Comparison of ENCODE assay signal across 9 mouse cellular contexts in the genomic region with DNA sequence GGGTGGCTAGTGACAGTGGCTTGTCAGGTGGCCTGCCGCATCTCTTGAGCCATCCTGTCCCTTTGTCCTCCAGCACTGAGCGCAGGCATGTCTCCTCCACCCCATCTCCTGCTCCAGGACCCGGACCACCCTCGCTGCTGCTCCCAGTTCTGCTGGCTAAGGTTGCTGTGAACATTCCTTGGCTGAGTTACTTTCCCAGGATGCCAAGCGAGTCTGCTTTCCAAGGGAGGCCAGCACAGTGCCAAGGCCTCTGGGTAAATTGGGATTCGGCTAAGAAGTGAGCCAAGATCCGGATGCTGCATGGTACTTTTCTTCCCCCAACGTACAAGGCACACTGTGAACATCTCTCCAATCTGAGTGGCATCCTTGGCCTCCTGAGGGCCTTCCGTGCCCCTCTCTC.
A peak's percentile ranks its signal among the peaks of the same experiment; 100 is the strongest.
DNase-seq lines count a peak whose midpoint lies in the region; ATAC-seq and TF ChIP-seq lines count a peak whose summit lies in the region.
"Had no signal": no experiment of that assay in that cellular context is flagged by ENCODE, and none has a peak within 500 bp of the region (broad histone marks: within the 10 kb centered on the region; RNA-seq: fewer than 3 reads in every experiment).

No protein-coding gene starts in this region.

- no peak overlapping the region for H3K4me3 ChIP-seq in hindbrain, postnatal 0 days (ENCODE audit: low read length)
- no peak overlapping the region for H3K4me3 ChIP-seq in hindbrain, embryonic 14.5 days (replicated peaks; ENCODE audit: low read length)
- H3K4me3 ChIP-seq: gastrocnemius, adult 2 months had no signal

- H3K4me2 ChIP-seq in hindbrain, postnatal 0 days (ENCODE audit: low read depth, low read length) = no peak overlapping the region
- H3K4me2 ChIP-seq in hindbrain, embryonic 14.5 days (replicated peaks) = no peak overlapping the region

- 64% methylated on average over 9 of the region's 9 CpGs for WGBS in hindbrain, postnatal 0 days
- WGBS in hindbrain, embryonic 14.5 days = 82% methylated on average over 9 of the region's 9 CpGs

- intact Hi-C loops in heart, postnatal 36 days (cut with DNase I) = no loop called here

- H3K27me3 ChIP-seq in hindbrain, postnatal 0 days (ENCODE audit: insufficient read depth, low read length) = no peaks in the 10 kb centered on the region; the same call in 1 of the 2 replicates
- 0 out of 2 replicates have a peak, but pooled peaks cover 3% of the 10 kb centered on the region for H3K27me3 ChIP-seq in hindbrain, embryonic 14.5 days (ENCODE audit: control insufficient read depth, insufficient read depth, low read length)

- ATAC-seq in hindbrain, postnatal 0 days = peak; percentile 41; the same call in 1 of the 2 replicates
- no peak for ATAC-seq in hindbrain, embryonic 14.5 days (ENCODE audit: low FRiP score)
- ATAC-seq in megakaryocyte progenitor cell, adult 5-6 weeks (replicated peaks; ENCODE audit: poor library complexity) = no peak

- no peaks in the 10 kb centered on the region for H3K36me3 ChIP-seq in hindbrain, postnatal 0 days (ENCODE audit: insufficient read depth, low read length)
- no peaks in the 10 kb centered on the region for H3K36me3 ChIP-seq in hindbrain, embryonic 14.5 days (replicated peaks; ENCODE audit: control insufficient read depth, insufficient read depth)

- no peak overlapping the region for H3K9ac ChIP-seq in hindbrain, postnatal 0 days (replicated peaks; ENCODE audit: low read length)
- H3K9ac ChIP-seq in hindbrain, embryonic 14.5 days = no peak overlapping the region

- H3K9me3 ChIP-seq in hindbrain, postnatal 0 days (ENCODE audit: low read length) = no peaks in the 10 kb centered on the region
- H3K9me3 ChIP-seq in hindbrain, embryonic 14.5 days (ENCODE audit: control insufficient read depth, low read length) = no peaks in the 10 kb centered on the region

- TF ChIP-seq CTCF in hindbrain, postnatal 0 days (IDR thresholded peaks at IDR 0.05; ENCODE audit: low read depth) = no peak

- H3K27ac ChIP-seq in hindbrain, postnatal 0 days = no peak overlapping the region; the same call in 1 of the 2 replicates
- no peak overlapping the region for H3K27ac ChIP-seq in hindbrain, embryonic 14.5 days
- H3K27ac ChIP-seq: gastrocnemius, adult 2 months had no signal

- H3K4me1 ChIP-seq in hindbrain, postnatal 0 days (ENCODE audit: insufficient read depth, low read length) = 0 out of 2 replicates have a peak, but pooled peaks cover 11% of the 10 kb centered on the region
- peaks cover 21% of the 10 kb centered on the region for H3K4me1 ChIP-seq in hindbrain, embryonic 14.5 days (replicated peaks; ENCODE audit: control insufficient read depth, insufficient read depth, low read length)

- DNase-seq in hindbrain, postnatal 0 days (ENCODE audit: low spot score) = peak; percentile 62
- DNase-seq in hindbrain, embryonic 14.5 days (ENCODE audit: low spot score) = no peak
- peak; percentile 68 to 78 for DNase-seq in cerebellum, postnatal 10 days
- DNase-seq in heart, postnatal 36 days = peak; percentile 17 to 22
- peak; percentile 25 to 56 for DNase-seq in right cerebral cortex, adult 2 months (ENCODE audit: low spot score in 2 of 2)
- no peak for DNase-seq in MN1 (ENCODE audit: low spot score)
- no peak for DNase-seq in spleen, adult 12 weeks (ENCODE audit: low spot score)
- DNase-seq: gastrocnemius, adult 2 months had no signal

Comparison
In these comparisons a context has a peak if more than half of its experiments do, and no peak if none do; other contexts are left out.
1. DNase-seq: peak in hindbrain, postnatal 0 days (single experiment), cerebellum, postnatal 10 days (2 of 2), heart, postnatal 36 days (2 of 2) and right cerebral cortex, adult 2 months (2 of 2); none in hindbrain, embryonic 14.5 days (single experiment), MN1 (single experiment) and spleen, adult 12 weeks (single experiment).